Mouse (Mus musculus): ENCODE data around the gene Gtf3a. TPM values are rescaled to one million over a fixed set of nuclear protein-coding genes. Genes with fewer than 3 reads are reported as not detected.

Gtf3a gene
- total and polyA plus RNA-seq, 2 experiments from 2014 or later = 71.5 to 94.0 TPM

GRCm38 (mm10) chr5:146963118-146963936 is 14.9 kb downstream of the Gtf3a start, which contains the start of gene Mtif3:
Gene Mtif3 (minus strand): TSS chr5:146963800.
- H3K4me2 ChIP-seq (ENCODE audit: low read depth, low read length) = peak within 1 kb of the TSS; percentile 77
- H3K9me3 ChIP-seq (ENCODE audit: low read length) = no peaks in the 10 kb centered on the region
- H3K36me3 ChIP-seq (ENCODE audit: insufficient read depth, low read length) = peaks cover 10% of the 10 kb centered on the region
- 2% methylated on average over 46 of the region's 46 CpGs for WGBS
- peak within 1 kb of the TSS; percentile 87 for H3K4me3 ChIP-seq (ENCODE audit: low read length)
- H3K9ac ChIP-seq (replicated peaks; ENCODE audit: low read length) = peak within 1 kb of the TSS; percentile 77
- no peaks in the 10 kb centered on the region for H3K27me3 ChIP-seq (ENCODE audit: insufficient read depth, low read length)
- DNase-seq (ENCODE audit: low spot score) (peak; percentile 95), ATAC-seq (peak; percentile 92)
- H3K4me1 ChIP-seq (ENCODE audit: insufficient read depth, low read length) = peaks cover 5% of the 10 kb centered on the region; the same call in 1 of the 2 replicates
- peak within 1 kb of the TSS; percentile 79 for H3K27ac ChIP-seq
- TF ChIP-seq CTCF (IDR thresholded peaks at IDR 0.05; ENCODE audit: low read depth) = no peak

GRCm38 (mm10) chr5:146963937-146964278 is 15.5 kb downstream of the Gtf3a start:
- peaks cover 4% of the 10 kb centered on the region; the same call in 1 of the 2 replicates for H3K36me3 ChIP-seq (ENCODE audit: insufficient read depth, low read length)
- no peaks in the 10 kb centered on the region for H3K27me3 ChIP-seq (ENCODE audit: insufficient read depth, low read length)
- 0 out of 2 replicates have a peak, but pooled peaks have one; percentile 11 for ATAC-seq
- peak overlapping the region; percentile 77 for H3K4me2 ChIP-seq (ENCODE audit: low read depth, low read length)
- WGBS = 49% methylated on average over 8 of the region's 8 CpGs
- DNase-seq (ENCODE audit: low spot score) = no peak
- H3K9ac ChIP-seq (replicated peaks; ENCODE audit: low read length) = peak overlapping the region; percentile 77
- TF ChIP-seq CTCF (IDR thresholded peaks at IDR 0.05; ENCODE audit: low read depth) = no peak
- 0 out of 2 replicates have a peak overlapping the region, but pooled peaks have one; percentile 3 for H3K27ac ChIP-seq
- peak overlapping the region; percentile 87 for H3K4me3 ChIP-seq (ENCODE audit: low read length)
- H3K4me1 ChIP-seq (ENCODE audit: insufficient read depth, low read length) = peaks cover 5% of the 10 kb centered on the region; the same call in 1 of the 2 replicates
- H3K9me3 ChIP-seq (ENCODE audit: low read length) = no peaks in the 10 kb centered on the region

GRCm38 (mm10) chr5:146968695-146969393 is 20.4 kb downstream of the Gtf3a start:
- ATAC-seq = no peak
- no peak overlapping the region for H3K27ac ChIP-seq
- 32% methylated on average over 13 of the region's 13 CpGs for WGBS

GRCm38 (mm10) chr5:146971776-146972561 is 23.5 kb downstream of the Gtf3a start:
- no peak overlapping the region for H3K27ac ChIP-seq
- no peak overlapping the region for H3K4me2 ChIP-seq (ENCODE audit: low read depth, low read length)
- H3K27me3 ChIP-seq (ENCODE audit: insufficient read depth, low read length) = no peaks in the 10 kb centered on the region
- DNase-seq (ENCODE audit: low spot score) = no peak
- H3K36me3 ChIP-seq (ENCODE audit: insufficient read depth, low read length) = no peaks in the 10 kb centered on the region
- 72% methylated on average over 10 of the region's 10 CpGs for WGBS
- H3K4me3 ChIP-seq (ENCODE audit: low read length) = no peak overlapping the region
- no peak for TF ChIP-seq CTCF (IDR thresholded peaks at IDR 0.05; ENCODE audit: low read depth)
- no peak for ATAC-seq
- no peaks in the 10 kb centered on the region for H3K4me1 ChIP-seq (ENCODE audit: insufficient read depth, low read length)
- no peaks in the 10 kb centered on the region for H3K9me3 ChIP-seq (ENCODE audit: low read length)
- no peak overlapping the region for H3K9ac ChIP-seq (replicated peaks; ENCODE audit: low read length)

More at GRCm38 (mm10) chr5:146968695-146969393, 20.4 kb downstream of the Gtf3a start:
- Histone ChIP-seq H3K9me3 (ENCODE audit: low read length) (no peaks in the 10 kb centered on the region), H3K27me3 (ENCODE audit: insufficient read depth, low read length) (no peaks in the 10 kb centered on the region), H3K4me2 (ENCODE audit: low read depth, low read length) (no peak overlapping the region), H3K4me3 (ENCODE audit: low read length) (no peak overlapping the region), H3K9ac (replicated peaks; ENCODE audit: low read length) (no peak overlapping the region), H3K4me1 (ENCODE audit: insufficient read depth, low read length) (no peaks in the 10 kb centered on the region), H3K36me3 (ENCODE audit: insufficient read depth, low read length) (no peaks in the 10 kb centered on the region)
- DNase-seq (ENCODE audit: low spot score) = no peak
- no peak for TF ChIP-seq CTCF (IDR thresholded peaks at IDR 0.05; ENCODE audit: low read depth)

- Histone ChIP-seq H3K9ac (replicated peaks; ENCODE audit: low read length) (no peak overlapping the region), H3K36me3 (ENCODE audit: insufficient read depth, low read length) (no peaks in the 10 kb centered on the region), H3K4me3 (ENCODE audit: low read length) (no peak overlapping the region), H3K27ac (no peak overlapping the region), H3K9me3 (ENCODE audit: low read length) (no peaks in the 10 kb centered on the region), H3K4me2 (ENCODE audit: low read depth, low read length) (no peak overlapping the region), H3K4me1 (ENCODE audit: insufficient read depth, low read length) (no peaks in the 10 kb centered on the region), H3K27me3 (ENCODE audit: insufficient read depth, low read length) (no peaks in the 10 kb centered on the region)
- WGBS = 91% methylated on average over 9 of the region's 9 CpGs
- no peak for TF ChIP-seq CTCF (IDR thresholded peaks at IDR 0.05; ENCODE audit: low read depth)
- ATAC-seq = no peak
- no peak for DNase-seq (ENCODE audit: low spot score)
Observed at GRCm38 (mm10) chr5:146973353-146973752, 24.9 kb downstream of the Gtf3a start.

Measured in hindbrain, postnatal 0 days (tissue).